8 mouse cellular contexts compared by ENCODE assay signal in genomic region chr14:73552341-73553121, GRCm38 (mm10). TPM values are rescaled to one million over a fixed set of nuclear protein-coding genes. Genes with fewer than 3 reads are reported as not detected.
DNase-seq lines count a peak whose midpoint lies in the region; ATAC-seq lines count a peak whose summit lies in the region.

No protein-coding gene starts in this region.

- peak; percentile 93 for DNase-seq in adipocyte (ENCODE audit: low spot score)
- DNase-seq in embryo, embryonic 10 days (ENCODE audit: low spot score) = peak; percentile 97
- DNase-seq in gastrocnemius, postnatal 10 days = peak; percentile 99
- DNase-seq in induced T-regulatory cell, adult 2 months (ENCODE audit: low read depth) = peak; percentile 96
- peak; percentile 68 to 91 for DNase-seq in left cerebral cortex, adult 9 months (ENCODE audit: low spot score in 2 of 2)
- DNase-seq in right cerebral cortex, postnatal 14 days = peak; percentile 97
- peak; percentile 91 to 95 for DNase-seq in urinary bladder, postnatal 36 days (ENCODE audit: low spot score in 2 of 2)

- ATAC-seq in megakaryocyte progenitor cell, adult 5-6 weeks (replicated peaks; ENCODE audit: poor library complexity) = peak; percentile 98

RNA-seq across cellular contexts. Expression of gene Nudt15, which starts 4.5 kb away (rescaled TPM):
- 1 to 10 TPM; 6.8 to 7.1 TPM for total RNA-seq in gastrocnemius, postnatal 10 days (2021)
- total RNA-seq in megakaryocyte progenitor cell, adult 5-6 weeks (2015) = 4.6 and 5.6 TPM in 2 replicates
- total RNA-seq in megakaryocyte progenitor cell, adult 5-6 weeks (2017) = 4.6 and 6.1 TPM in 2 replicates

RNA-seq across cellular contexts. Expression of gene Sucla2, which starts 27.4 kb away (rescaled TPM):
- 100 to 1,000 TPM; 410 to 502 TPM for total RNA-seq in gastrocnemius, postnatal 10 days (2021)
- 73.1 and 73.6 TPM in 2 replicates for total RNA-seq in megakaryocyte progenitor cell, adult 5-6 weeks (2015)
- 104 and 117 TPM in 2 replicates for total RNA-seq in megakaryocyte progenitor cell, adult 5-6 weeks (2017)

RNA-seq across cellular contexts. Expression of gene Med4, which starts 42.7 kb away (rescaled TPM):
- 10 to 100 TPM; 19.4 to 19.5 TPM for total RNA-seq in gastrocnemius, postnatal 10 days (2021)
- total RNA-seq in megakaryocyte progenitor cell, adult 5-6 weeks (2015) = 39.9 and 42.8 TPM in 2 replicates
- 65.7 and 71.0 TPM in 2 replicates for total RNA-seq in megakaryocyte progenitor cell, adult 5-6 weeks (2017)

Comparison
In these comparisons a context has a peak if more than half of its experiments do, and no peak if none do; other contexts are left out.
1. Peak in every context shown above with its lines: DNase-seq and ATAC-seq.